Mouse (Mus musculus) limb, embryonic 13.5 days (tissue): ENCODE measurements at regions not wholly inside any gene's neighbourhood (a gene's known extent, or its start where the extent isn't known, plus 50 kb on each side); places are given as distances from the start of the nearest gene placed in this dataset.
"Not testable (repeated sequence)": the region's sequence is repeated elsewhere in the genome, so short reads cannot be mapped to it uniquely, and the experiment has no call there.

Experiments
- ATAC-seq: fragments of 200-750 bp; cut with Nextera tagmentation; 2 replicates; pipeline ENCODE4 v1.8.0; 2017; ENCODE audit warnings: low read depth, moderate number of reproducible peaks, moderate TSS enrichment; ENCODE audit not compliant: low FRiP score
- H3K27ac ChIP-seq: fragments of 300-500 bp; sonication (generic); 2 replicates; pipeline ENCODE4 v1.5.1; 2015; ENCODE audit warnings: inconsistent platforms, mild to moderate bottlenecking, moderate library complexity
- H3K27me3 ChIP-seq: fragments of 300-500 bp; sonication (generic); 2 replicates; pipeline ENCODE4 v1.6.1; 2015; ENCODE audit warnings: mild to moderate bottlenecking, inconsistent platforms
- H3K36me3 ChIP-seq: fragments of 300-500 bp; sonication (generic); 2 replicates; pipeline ENCODE4 v1.6.1; 2015; ENCODE audit warnings: inconsistent platforms, mild to moderate bottlenecking, moderate library complexity
- H3K4me1 ChIP-seq: fragments of 300-500 bp; sonication (generic); 2 replicates; pipeline ENCODE4 v1.6.1; 2015; ENCODE audit warnings: inconsistent platforms
- H3K4me2 ChIP-seq: fragments of 300-500 bp; sonication (generic); replicated peaks from 2 replicates; pipeline ENCODE4 v1.6.1; 2015; ENCODE audit warnings: inconsistent platforms, mild to moderate bottlenecking, moderate library complexity
- H3K4me3 ChIP-seq: fragments of 300-500 bp; sonication (generic); 2 replicates; pipeline ENCODE4 v1.5.1; 2015; ENCODE audit warnings: moderate library complexity, mild to moderate bottlenecking, inconsistent platforms
- H3K9ac ChIP-seq: fragments of 300-500 bp; sonication (generic); 2 replicates; pipeline ENCODE4 v1.6.1; 2015; ENCODE audit warnings: mild to moderate bottlenecking, inconsistent platforms
- H3K9me3 ChIP-seq: fragments of 300-500 bp; sonication (generic); 2 replicates; pipeline ENCODE4 v1.6.1; 2016; ENCODE audit warnings: inconsistent platforms
- WGBS: fragments of 180-500 bp; shearing (Covaris S2); methylation state at CpG from one replicate; pipeline ENCODE4 v1.1.7; 2015; 5-methylcytosine and 5-hydroxymethylcytosine counted together

- WGBS: 87% methylated on average over 13 of the region's 13 CpGs
- H3K9ac ChIP-seq: not testable (repeated sequence)
Measured at GRCm38 (mm10) chr12:97061352-97061895, 1197.8 kb downstream of the Galc start.

GRCm38 (mm10) chr12:97047674-97048073, 1211.6 kb downstream of the Galc start:
- no peak overlapping the region for H3K4me2 ChIP-seq
- no peaks in the 10 kb centered on the region for H3K36me3 ChIP-seq
- H3K27me3 ChIP-seq: no peaks in the 10 kb centered on the region
- no peak overlapping the region for H3K4me3 ChIP-seq
- no peak overlapping the region for H3K27ac ChIP-seq
- no peak overlapping the region for H3K9ac ChIP-seq
- no peaks in the 10 kb centered on the region for H3K4me1 ChIP-seq
- no peak for ATAC-seq
- WGBS: 74% methylated on average over 2 of the region's 2 CpGs
- peaks cover 7% of the 10 kb centered on the region; the same call in 1 of the 2 replicates for H3K9me3 ChIP-seq

More at GRCm38 (mm10) chr12:97061352-97061895, 1197.8 kb downstream of the Galc start:
- H3K27me3 ChIP-seq, H3K9me3 ChIP-seq, H3K4me1 ChIP-seq, H3K27ac ChIP-seq, H3K4me3 ChIP-seq, H3K36me3 ChIP-seq, H3K4me2 ChIP-seq: not testable (repeated sequence)
- ATAC-seq: peak; percentile 100
